Mouse (Mus musculus): Measurements from ENCODE around the gene Lemd1. TPM values are rescaled to one million over a fixed set of nuclear protein-coding genes. Genes with fewer than 3 reads are reported as not detected.

The Lemd1 gene
- polyA plus RNA-seq, 1 experiment from 2014 or later, result 0.37 TPM

GRCm38 (mm10) chr1:132216276-132216675, 25.0 kb downstream of the Lemd1 start:
- 0 out of 2 replicates have a peak, but pooled peaks cover 4% of the 10 kb centered on the region for H3K4me1 ChIP-seq (ENCODE audit: control insufficient read depth, insufficient read depth, low read length)
- H3K27me3 ChIP-seq (ENCODE audit: control insufficient read depth, insufficient read depth, low read length), result peaks cover 12% of the 10 kb centered on the region; the same call in 1 of the 2 replicates
- no peak overlapping the region for H3K4me2 ChIP-seq (replicated peaks; ENCODE audit: low read depth, low read length)
- H3K27ac ChIP-seq (ENCODE audit: low read depth, low read length), result no peak overlapping the region
- H3K9ac ChIP-seq (ENCODE audit: low read depth, low read length), result no peak overlapping the region
- no peaks in the 10 kb centered on the region for H3K36me3 ChIP-seq (ENCODE audit: control insufficient read depth, insufficient read depth, low read length)
- no peak overlapping the region for H3K4me3 ChIP-seq (ENCODE audit: low read length)
- no peaks in the 10 kb centered on the region for H3K9me3 ChIP-seq (ENCODE audit: control insufficient read depth, low read length)
- no peak for ATAC-seq (ENCODE audit: low FRiP score, low TSS enrichment)
- 47% methylated on average over 3 of the region's 3 CpGs for WGBS

- no peak for ATAC-seq (ENCODE audit: low FRiP score, low TSS enrichment)
- no peak overlapping the region for H3K4me3 ChIP-seq (ENCODE audit: low read length)
- no peaks in the 10 kb centered on the region for H3K36me3 ChIP-seq (ENCODE audit: control insufficient read depth, insufficient read depth, low read length)
- H3K27me3 ChIP-seq (ENCODE audit: control insufficient read depth, insufficient read depth, low read length), result peaks cover 6% of the 10 kb centered on the region; the same call in 1 of the 2 replicates
- no peaks in the 10 kb centered on the region for H3K4me1 ChIP-seq (ENCODE audit: control insufficient read depth, insufficient read depth, low read length)
- H3K9me3 ChIP-seq (ENCODE audit: control insufficient read depth, low read length), result no peaks in the 10 kb centered on the region
- 31% methylated on average over 2 of the region's 2 CpGs for WGBS
- no peak overlapping the region for H3K27ac ChIP-seq (ENCODE audit: low read depth, low read length)
- no peak overlapping the region for H3K9ac ChIP-seq (ENCODE audit: low read depth, low read length)
- H3K4me2 ChIP-seq (replicated peaks; ENCODE audit: low read depth, low read length), result no peak overlapping the region
Measured at GRCm38 (mm10) chr1:132221627-132222026, 30.4 kb downstream of the Lemd1 start.

- H3K4me1 ChIP-seq (ENCODE audit: control insufficient read depth, insufficient read depth, low read length), result no peaks in the 10 kb centered on the region
- H3K27me3 ChIP-seq (ENCODE audit: control insufficient read depth, insufficient read depth, low read length), result peaks cover 6% of the 10 kb centered on the region; the same call in 1 of the 2 replicates
- H3K9ac ChIP-seq (ENCODE audit: low read depth, low read length), result no peak overlapping the region
- no peak overlapping the region for H3K4me3 ChIP-seq (ENCODE audit: low read length)
- 39% methylated on average over 6 of the region's 6 CpGs for WGBS
- no peaks in the 10 kb centered on the region for H3K36me3 ChIP-seq (ENCODE audit: control insufficient read depth, insufficient read depth, low read length)
- no peaks in the 10 kb centered on the region for H3K9me3 ChIP-seq (ENCODE audit: control insufficient read depth, low read length)
- H3K27ac ChIP-seq (ENCODE audit: low read depth, low read length), result no peak overlapping the region
- H3K4me2 ChIP-seq (replicated peaks; ENCODE audit: low read depth, low read length), result no peak overlapping the region
- ATAC-seq (ENCODE audit: low FRiP score, low TSS enrichment), result no peak
Measured at GRCm38 (mm10) chr1:132222166-132222565, 30.9 kb downstream of the Lemd1 start.

- Histone ChIP-seq H3K9ac (ENCODE audit: low read depth, low read length) (no peak overlapping the region), H3K4me1 (ENCODE audit: control insufficient read depth, insufficient read depth, low read length) (no peaks in the 10 kb centered on the region), H3K27ac (ENCODE audit: low read depth, low read length) (no peak overlapping the region), H3K36me3 (ENCODE audit: control insufficient read depth, insufficient read depth, low read length) (no peaks in the 10 kb centered on the region), H3K4me3 (ENCODE audit: low read length) (no peak overlapping the region), H3K9me3 (ENCODE audit: control insufficient read depth, low read length) (no peaks in the 10 kb centered on the region), H3K4me2 (replicated peaks; ENCODE audit: low read depth, low read length) (no peak overlapping the region), H3K27me3 (ENCODE audit: control insufficient read depth, insufficient read depth, low read length) (no peaks in the 10 kb centered on the region)
- WGBS, result 61% methylated on average over 13 of the region's 13 CpGs
- ATAC-seq (ENCODE audit: low FRiP score, low TSS enrichment), result no peak
Measured at GRCm38 (mm10) chr1:132226297-132227080, 35.3 kb downstream of the Lemd1 start.

GRCm38 (mm10) chr1:132229667-132230066, 38.4 kb downstream of the Lemd1 start, which contains the start of gene Gm10188:
Gene Gm10188, minus strand, starts transcription at chr1:132229767.
- no peak within 1 kb of the TSS for H3K4me2 ChIP-seq (replicated peaks; ENCODE audit: low read depth, low read length)
- no peak within 1 kb of the TSS for H3K9ac ChIP-seq (ENCODE audit: low read depth, low read length)
- no peaks in the 10 kb centered on the region for H3K27me3 ChIP-seq (ENCODE audit: control insufficient read depth, insufficient read depth, low read length)
- WGBS, result 77% methylated on average over 3 of the region's 3 CpGs
- no peaks in the 10 kb centered on the region for H3K4me1 ChIP-seq (ENCODE audit: control insufficient read depth, insufficient read depth, low read length)
- no peak for ATAC-seq (ENCODE audit: low FRiP score, low TSS enrichment)
- H3K36me3 ChIP-seq (ENCODE audit: control insufficient read depth, insufficient read depth, low read length), result no peaks in the 10 kb centered on the region
- H3K4me3 ChIP-seq (ENCODE audit: low read length), result no peak within 1 kb of the TSS
- H3K27ac ChIP-seq (ENCODE audit: low read depth, low read length), result no peak within 1 kb of the TSS
- H3K9me3 ChIP-seq (ENCODE audit: control insufficient read depth, low read length), result no peaks in the 10 kb centered on the region

GRCm38 (mm10) chr1:132231470-132232274, 40.4 kb downstream of the Lemd1 start:
- H3K4me2 ChIP-seq (replicated peaks; ENCODE audit: low read depth, low read length), result no peak overlapping the region
- H3K9me3 ChIP-seq (ENCODE audit: control insufficient read depth, low read length), result no peaks in the 10 kb centered on the region
- peaks cover 4% of the 10 kb centered on the region; the same call in 1 of the 2 replicates for H3K4me1 ChIP-seq (ENCODE audit: control insufficient read depth, insufficient read depth, low read length)
- H3K4me3 ChIP-seq (ENCODE audit: low read length), result no peak overlapping the region
- H3K27me3 ChIP-seq (ENCODE audit: control insufficient read depth, insufficient read depth, low read length), result no peaks in the 10 kb centered on the region
- 39% methylated on average over 7 of the region's 7 CpGs for WGBS
- ATAC-seq (ENCODE audit: low FRiP score, low TSS enrichment), result no peak
- no peak overlapping the region for H3K9ac ChIP-seq (ENCODE audit: low read depth, low read length)
- H3K36me3 ChIP-seq (ENCODE audit: control insufficient read depth, insufficient read depth, low read length), result no peaks in the 10 kb centered on the region
- H3K27ac ChIP-seq (ENCODE audit: low read depth, low read length), result no peak overlapping the region

GRCm38 (mm10) chr1:132233566-132233965, 42.3 kb downstream of the Lemd1 start:
- WGBS, result 22% methylated on average over 12 of the region's 12 CpGs

GRCm38 (mm10) chr1:132234757-132235273, 43.6 kb downstream of the Lemd1 start:
- H3K4me3 ChIP-seq (ENCODE audit: low read length), result no peak overlapping the region

More at GRCm38 (mm10) chr1:132233566-132233965, 42.3 kb downstream of the Lemd1 start:
- no peak overlapping the region for H3K27ac ChIP-seq (ENCODE audit: low read depth, low read length)
- H3K4me2 ChIP-seq (replicated peaks; ENCODE audit: low read depth, low read length), result no peak overlapping the region
- H3K36me3 ChIP-seq (ENCODE audit: control insufficient read depth, insufficient read depth, low read length), result no peaks in the 10 kb centered on the region
- no peak overlapping the region for H3K9ac ChIP-seq (ENCODE audit: low read depth, low read length)
- no peak overlapping the region for H3K4me3 ChIP-seq (ENCODE audit: low read length)
- no peaks in the 10 kb centered on the region for H3K27me3 ChIP-seq (ENCODE audit: control insufficient read depth, insufficient read depth, low read length)
- ATAC-seq (ENCODE audit: low FRiP score, low TSS enrichment), result no peak; the same call in 1 of the 2 replicates
- peaks cover 4% of the 10 kb centered on the region; the same call in 1 of the 2 replicates for H3K4me1 ChIP-seq (ENCODE audit: control insufficient read depth, insufficient read depth, low read length)
- no peaks in the 10 kb centered on the region for H3K9me3 ChIP-seq (ENCODE audit: control insufficient read depth, low read length)

More at GRCm38 (mm10) chr1:132234757-132235273, 43.6 kb downstream of the Lemd1 start:
- peak; percentile 66; the same call in 1 of the 2 replicates for ATAC-seq (ENCODE audit: low FRiP score, low TSS enrichment)
- WGBS, result 22% methylated on average over 9 of the region's 9 CpGs
- H3K4me2 ChIP-seq (replicated peaks; ENCODE audit: low read depth, low read length), result no peak overlapping the region
- H3K27me3 ChIP-seq (ENCODE audit: control insufficient read depth, insufficient read depth, low read length), result no peaks in the 10 kb centered on the region
- H3K36me3 ChIP-seq (ENCODE audit: control insufficient read depth, insufficient read depth, low read length), result no peaks in the 10 kb centered on the region
- no peak overlapping the region for H3K27ac ChIP-seq (ENCODE audit: low read depth, low read length)
- peaks cover 4% of the 10 kb centered on the region; the same call in 1 of the 2 replicates for H3K4me1 ChIP-seq (ENCODE audit: control insufficient read depth, insufficient read depth, low read length)
- no peaks in the 10 kb centered on the region for H3K9me3 ChIP-seq (ENCODE audit: control insufficient read depth, low read length)
- no peak overlapping the region for H3K9ac ChIP-seq (ENCODE audit: low read depth, low read length)
